Mouse (Mus musculus) forebrain, embryonic 15.5 days (tissue): ENCODE results near the gene Sparcl1. TPM values are rescaled to one million over a fixed set of nuclear protein-coding genes. Genes with fewer than 3 reads are reported as not detected.

Source experiments
- ATAC-seq: fragments of 200-750 bp; cut with Nextera tagmentation; replicated peaks from 2 replicates; pipeline ENCODE4 v1.8.0; 2017; ENCODE audit warnings: mild to moderate bottlenecking, moderate TSS enrichment, moderate library complexity
- H3K27ac ChIP-seq: fragments of 300-500 bp; sonication (generic); replicated peaks from 2 replicates; pipeline ENCODE4 v1.5.1; 2015; ENCODE audit warnings: mild to moderate bottlenecking, inconsistent platforms
- H3K27me3 ChIP-seq: fragments of 300-500 bp; sonication (generic); 2 replicates; pipeline ENCODE4 v1.6.1; 2015; ENCODE audit warnings: inconsistent platforms
- H3K36me3 ChIP-seq: fragments of 300-500 bp; sonication (generic); 2 replicates; pipeline ENCODE4 v1.6.1; 2015; ENCODE audit warnings: mild to moderate bottlenecking, inconsistent platforms
- H3K4me1 ChIP-seq: fragments of 300-500 bp; sonication (generic); 2 replicates; pipeline ENCODE4 v1.6.1; 2015; ENCODE audit warnings: inconsistent platforms
- H3K4me2 ChIP-seq: fragments of 300-500 bp; sonication (generic); replicated peaks from 2 replicates; pipeline ENCODE4 v1.6.1; 2015; ENCODE audit warnings: mild to moderate bottlenecking, inconsistent platforms
- H3K4me3 ChIP-seq: fragments of 300-500 bp; sonication (generic); 2 replicates; pipeline ENCODE4 v1.5.1; 2015; ENCODE audit warnings: mild to moderate bottlenecking, inconsistent platforms
- H3K9ac ChIP-seq: fragments of 300-500 bp; sonication (generic); replicated peaks from 2 replicates; pipeline ENCODE4 v1.6.1; 2015; ENCODE audit warnings: mild to moderate bottlenecking, inconsistent platforms
- H3K9me3 ChIP-seq: fragments of 300-500 bp; sonication (generic); 2 replicates; pipeline ENCODE4 v1.6.1; 2016; ENCODE audit warnings: inconsistent platforms
- WGBS: fragments of 180-500 bp; shearing (Covaris S2); methylation state at CpG from one replicate; pipeline ENCODE4 v1.1.7; 2015; ENCODE audit warnings: mixed read lengths; 5-methylcytosine and 5-hydroxymethylcytosine counted together
- polyA plus RNA-seq: library from polyadenylated mRNA; unstranded; fragments of >200 nt; fragmentation: Nextera tagmentation; extraction: Ambion mirVana; gene quantifications from 2 replicates; pipeline ENCODE4 v1.2.1, GENCODE M21; 2015

The Sparcl1 gene
- polyA plus RNA-seq, 1 experiment from 2014 or later, result 92.8 TPM

DNA sequence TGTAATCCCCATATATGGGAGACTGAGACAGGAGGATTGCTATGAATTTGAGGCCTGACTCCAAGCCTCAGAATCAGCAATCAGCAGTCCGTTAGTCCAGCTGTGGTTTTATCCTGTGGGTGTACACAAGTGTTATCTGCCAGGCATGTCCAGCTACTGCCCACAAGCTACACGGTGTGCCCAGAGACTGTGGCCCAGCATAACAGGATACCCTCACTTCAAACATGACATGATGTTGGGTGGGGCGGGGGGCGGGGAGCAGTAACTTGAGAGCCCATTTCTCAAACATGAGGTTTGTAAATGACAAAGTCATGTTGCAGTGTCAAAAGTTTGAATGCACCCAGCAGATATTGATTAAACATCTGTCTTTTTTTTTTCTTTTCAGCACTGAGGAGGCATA is 57.7 kb downstream of the Sparcl1 start:
- Histone ChIP-seq H3K4me3 (no peak overlapping the region), H3K9ac (no peak overlapping the region), H3K36me3 (peaks cover 22% of the 10 kb centered on the region), H3K27me3 (no peaks in the 10 kb centered on the region), H3K4me1 (no peaks in the 10 kb centered on the region), H3K27ac (no peak overlapping the region), H3K4me2 (no peak overlapping the region), H3K9me3 (no peaks in the 10 kb centered on the region)
- WGBS, result 89% methylated on average over 4 of the region's 4 CpGs
- ATAC-seq, result no peak

DNA sequence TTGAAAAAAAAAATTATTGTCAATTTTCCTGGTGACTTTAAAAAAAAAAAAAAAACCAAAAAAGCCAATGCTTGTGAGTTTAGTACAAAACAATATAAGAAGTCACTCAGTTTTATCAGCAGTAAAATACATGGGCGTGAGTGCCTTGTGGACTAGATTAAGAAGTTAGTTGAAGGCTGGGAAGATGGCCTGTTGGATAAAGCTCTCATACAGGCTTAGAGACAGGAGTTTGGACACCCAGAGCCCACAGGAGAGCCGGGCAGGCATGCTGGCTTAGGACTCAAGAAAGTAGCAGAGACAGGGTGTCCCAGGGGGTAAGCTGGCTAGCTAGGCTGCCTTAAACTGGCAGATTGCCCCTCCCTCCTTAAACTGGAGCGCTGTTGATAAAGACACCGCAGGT is 58.6 kb downstream of the Sparcl1 start:
- 96% methylated on average over 4 of the region's 4 CpGs for WGBS
- Histone ChIP-seq H3K36me3 (peaks cover 22% of the 10 kb centered on the region), H3K4me3 (no peak overlapping the region), H3K4me1 (no peaks in the 10 kb centered on the region), H3K9me3 (no peaks in the 10 kb centered on the region), H3K9ac (no peak overlapping the region), H3K4me2 (no peak overlapping the region), H3K27ac (no peak overlapping the region), H3K27me3 (no peaks in the 10 kb centered on the region)
- no peak for ATAC-seq

DNA sequence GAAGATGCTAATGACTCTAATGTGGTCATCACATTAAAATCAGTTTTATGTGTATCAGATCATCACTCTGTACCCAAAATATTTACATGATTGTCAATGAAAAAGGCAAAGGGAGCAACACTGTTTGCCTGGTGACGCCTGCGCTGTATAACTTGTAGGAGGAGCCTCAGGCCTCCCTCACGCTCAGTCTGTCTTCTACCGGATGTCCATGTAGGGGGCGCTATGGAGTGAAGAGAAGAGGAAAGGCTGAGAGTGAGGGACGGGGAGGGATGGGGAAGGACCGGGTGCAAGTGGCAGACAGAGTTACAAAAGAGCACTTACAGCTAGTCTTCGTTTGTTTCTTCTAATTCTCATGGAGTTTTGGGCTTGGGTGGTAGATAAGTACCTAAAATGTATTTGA is 60.6 kb downstream of the Sparcl1 start:
- Histone ChIP-seq H3K4me3 (no peak overlapping the region), H3K27me3 (no peaks in the 10 kb centered on the region), H3K9ac (no peak overlapping the region), H3K9me3 (no peaks in the 10 kb centered on the region), H3K4me2 (no peak overlapping the region), H3K4me1 (peaks cover 5% of the 10 kb centered on the region), H3K36me3 (peaks cover 18% of the 10 kb centered on the region), H3K27ac (no peak overlapping the region)
- WGBS, result 60% methylated on average over 8 of the region's 8 CpGs
- no peak for ATAC-seq

DNA sequence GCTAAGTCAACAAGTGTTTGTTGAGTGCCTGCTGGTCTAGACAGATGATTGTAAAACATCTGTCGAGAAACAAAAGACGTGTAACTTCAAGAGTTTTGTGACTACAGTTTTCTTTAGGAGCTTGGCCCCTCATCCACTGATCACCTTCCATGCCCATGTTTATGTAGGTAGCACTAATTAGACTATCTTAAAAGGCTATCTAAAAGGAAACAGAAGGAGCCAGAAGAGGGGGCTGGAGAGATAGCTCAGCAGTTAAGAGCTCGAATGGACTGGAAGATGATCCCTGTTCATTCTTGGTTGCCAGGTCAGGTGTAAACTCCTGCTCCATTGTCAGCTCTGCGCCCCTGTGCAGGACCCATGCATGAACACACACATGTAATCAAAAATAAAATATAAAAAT is 65.4 kb downstream of the Sparcl1 start:
- Histone ChIP-seq H3K36me3 (peaks cover 18% of the 10 kb centered on the region), H3K27me3 (no peaks in the 10 kb centered on the region), H3K9me3 (no peaks in the 10 kb centered on the region), H3K4me2 (peak overlapping the region; percentile 62), H3K27ac (no peak overlapping the region), H3K4me3 (no peak overlapping the region; the same call in 1 of the 2 replicates), H3K9ac (no peak overlapping the region), H3K4me1 (peaks cover 17% of the 10 kb centered on the region)
- no peak for ATAC-seq
- WGBS, result 54% methylated on average over 4 of the region's 4 CpGs

DNA sequence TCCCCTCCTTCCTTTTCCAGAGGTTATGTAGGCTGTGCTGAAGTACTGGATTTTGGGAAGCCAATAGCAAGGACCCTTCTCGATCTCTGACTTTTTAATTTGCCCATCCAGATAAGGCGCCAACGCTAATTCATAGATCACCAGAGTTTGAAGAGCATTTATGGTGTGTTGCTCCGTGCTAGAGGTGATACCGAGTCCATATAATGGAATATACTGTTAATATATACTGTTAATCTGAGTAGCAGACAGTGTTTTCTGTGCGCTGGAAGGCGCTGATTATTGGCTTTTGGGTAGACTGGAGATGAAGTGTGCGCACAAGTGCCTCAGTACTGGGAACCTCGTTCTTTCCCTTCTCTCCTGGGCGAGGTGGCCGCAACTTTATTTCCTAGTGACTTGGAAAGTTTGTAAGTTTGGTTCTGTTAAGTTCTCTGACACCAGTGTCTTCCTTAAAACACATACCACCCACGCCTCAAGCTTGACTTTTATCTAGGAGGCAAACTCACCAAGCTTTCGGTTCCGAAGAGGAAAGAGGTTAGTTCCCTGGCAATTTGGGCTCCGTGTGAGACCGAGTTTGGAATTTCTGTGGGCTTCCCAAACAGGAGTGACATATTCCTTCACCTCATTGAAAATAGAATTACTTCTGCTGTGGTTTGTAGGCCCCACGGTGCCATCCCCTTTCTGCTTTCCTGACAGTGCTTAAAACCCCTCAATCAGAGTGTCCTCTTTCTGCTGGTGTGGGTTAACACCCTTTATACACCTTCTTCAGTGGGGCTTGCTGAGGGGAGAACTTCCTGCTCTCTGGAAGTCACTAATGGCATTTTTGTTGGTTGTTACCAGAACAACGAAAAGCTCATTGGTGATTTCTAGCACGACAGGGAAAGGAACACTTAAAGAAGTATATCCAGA is 66.1 kb downstream of the Sparcl1 start:
- no peaks in the 10 kb centered on the region for H3K9me3 ChIP-seq
- peak overlapping the region; percentile 76 for H3K9ac ChIP-seq
- no peaks in the 10 kb centered on the region for H3K27me3 ChIP-seq
- no peak for ATAC-seq
- H3K4me1 ChIP-seq, result peaks cover 17% of the 10 kb centered on the region
- H3K4me2 ChIP-seq, result peak overlapping the region; percentile 62
- H3K27ac ChIP-seq, result peak overlapping the region; percentile 79
- peak overlapping the region; percentile 71 for H3K4me3 ChIP-seq
- H3K36me3 ChIP-seq, result peaks cover 18% of the 10 kb centered on the region
- 11% methylated on average over 19 of the region's 19 CpGs for WGBS

DNA sequence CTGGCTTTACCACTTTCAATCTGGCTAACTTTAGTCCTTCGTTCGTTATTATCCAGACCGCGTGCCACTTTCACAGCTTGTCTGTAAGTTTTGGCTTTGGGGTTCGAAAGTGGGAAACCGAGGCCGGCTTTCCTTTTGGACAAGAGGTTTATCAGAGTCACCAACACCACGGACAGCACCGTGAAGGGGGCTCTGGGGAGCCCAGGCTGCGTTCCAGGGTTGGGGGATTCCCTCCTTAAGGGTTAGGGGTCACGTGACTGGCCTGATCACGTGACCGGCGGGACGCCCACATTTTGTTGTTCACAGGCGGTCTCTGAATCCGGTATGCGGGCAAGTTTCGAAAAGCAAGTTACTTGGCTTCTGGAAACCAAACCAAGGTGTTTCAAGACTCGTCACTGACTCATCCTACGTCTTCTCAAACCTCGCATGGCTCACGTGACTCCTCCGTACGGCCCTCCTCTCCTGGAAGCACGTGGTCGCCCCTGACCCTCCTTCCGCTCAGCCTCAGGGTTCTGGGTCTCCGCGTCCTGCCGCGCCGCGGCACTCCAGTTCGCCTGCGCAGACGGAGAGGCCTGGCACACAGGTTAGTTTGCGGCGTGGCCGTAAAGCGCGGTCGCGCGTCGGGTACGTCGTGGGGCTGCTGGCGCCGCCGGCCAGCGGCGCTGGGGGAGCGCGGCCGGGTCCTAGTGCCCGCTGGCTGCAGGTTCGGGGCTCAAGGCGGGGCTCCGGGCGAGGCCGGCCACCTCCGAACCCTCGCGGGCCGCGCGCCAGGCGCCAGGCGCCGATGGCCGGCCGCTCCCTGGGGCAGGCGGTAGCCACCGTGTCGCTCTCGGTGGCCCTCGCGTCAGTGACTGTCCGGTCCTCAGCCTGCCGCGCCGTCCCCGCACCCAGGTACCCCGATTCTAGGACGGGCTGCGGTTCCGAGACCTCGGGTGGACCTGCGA is 67.0 kb downstream of the Sparcl1 start, which contains the start of gene Nudt9:
Nudt9 (plus strand) TSS at position 51 of the 944 bp plus-strand sequence.
- Histone ChIP-seq H3K4me1 (peaks cover 17% of the 10 kb centered on the region), H3K27ac (peak within 1 kb of the TSS; percentile 79), H3K36me3 (peaks cover 11% of the 10 kb centered on the region), H3K9me3 (no peaks in the 10 kb centered on the region), H3K4me2 (peak within 1 kb of the TSS; percentile 62), H3K9ac (peak within 1 kb of the TSS; percentile 76), H3K27me3 (no peaks in the 10 kb centered on the region), H3K4me3 (peak within 1 kb of the TSS; percentile 71)
- 6% methylated on average over 84 of the region's 90 CpGs for WGBS
- peak; percentile 99 for ATAC-seq

DNA sequence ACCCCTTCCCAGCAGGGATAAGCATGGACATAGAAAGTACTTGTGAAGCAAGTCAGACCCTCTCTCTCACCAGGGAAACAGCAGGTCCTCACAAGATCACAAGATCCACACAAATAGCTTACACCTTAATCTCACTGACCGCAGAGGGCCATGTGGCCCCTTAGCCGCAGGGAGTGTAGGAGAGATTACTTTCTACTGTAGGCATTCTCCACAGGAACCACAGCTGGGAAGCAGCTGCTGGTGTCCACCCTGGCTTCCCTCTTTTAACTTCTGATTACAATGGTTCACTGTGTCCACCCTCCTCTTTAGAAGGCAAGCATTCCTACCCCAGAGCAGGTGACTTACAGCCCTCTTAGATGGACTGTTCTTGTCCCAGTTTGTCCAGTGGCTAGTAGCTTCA is 69.8 kb downstream of the Sparcl1 start:
- no peak for ATAC-seq
- 52% methylated on average over 2 of the region's 2 CpGs for WGBS
- no peak overlapping the region for H3K27ac ChIP-seq

DNA sequence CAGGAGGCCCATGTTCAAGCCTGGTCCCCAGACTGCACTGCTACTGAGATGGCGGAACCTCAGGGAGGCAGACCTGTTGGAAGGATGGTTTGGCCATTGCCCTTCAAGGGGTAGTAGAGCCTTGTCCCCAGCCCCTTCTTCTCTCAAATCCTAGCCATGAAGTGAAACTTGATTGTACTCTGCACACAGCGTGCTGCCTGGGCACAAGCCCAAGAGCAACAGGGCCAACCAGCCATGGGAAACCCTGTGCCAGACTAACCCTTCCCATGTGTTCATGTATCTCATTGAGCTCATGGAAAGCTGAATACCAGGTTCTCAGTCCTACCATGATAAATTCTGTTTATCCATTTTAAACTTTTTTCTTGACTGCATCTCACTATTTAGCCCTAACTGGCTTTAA is 70.6 kb downstream of the Sparcl1 start:
- Histone ChIP-seq H3K4me2 (no peak overlapping the region), H3K27me3 (no peaks in the 10 kb centered on the region), H3K9ac (no peak overlapping the region), H3K4me1 (peaks cover 12% of the 10 kb centered on the region), H3K36me3 (no peaks in the 10 kb centered on the region), H3K27ac (no peak overlapping the region), H3K4me3 (no peak overlapping the region), H3K9me3 (no peaks in the 10 kb centered on the region)
- no peak for ATAC-seq
- WGBS, result 80% methylated on average over 2 of the region's 2 CpGs

More for the DNA sequence above, 69.8 kb downstream of the Sparcl1 start:
- no peaks in the 10 kb centered on the region for H3K36me3 ChIP-seq
- peaks cover 17% of the 10 kb centered on the region for H3K4me1 ChIP-seq
- no peak overlapping the region for H3K4me3 ChIP-seq
- H3K9ac ChIP-seq, result no peak overlapping the region
- no peaks in the 10 kb centered on the region for H3K27me3 ChIP-seq
- no peaks in the 10 kb centered on the region for H3K9me3 ChIP-seq
- no peak overlapping the region for H3K4me2 ChIP-seq

DNA sequence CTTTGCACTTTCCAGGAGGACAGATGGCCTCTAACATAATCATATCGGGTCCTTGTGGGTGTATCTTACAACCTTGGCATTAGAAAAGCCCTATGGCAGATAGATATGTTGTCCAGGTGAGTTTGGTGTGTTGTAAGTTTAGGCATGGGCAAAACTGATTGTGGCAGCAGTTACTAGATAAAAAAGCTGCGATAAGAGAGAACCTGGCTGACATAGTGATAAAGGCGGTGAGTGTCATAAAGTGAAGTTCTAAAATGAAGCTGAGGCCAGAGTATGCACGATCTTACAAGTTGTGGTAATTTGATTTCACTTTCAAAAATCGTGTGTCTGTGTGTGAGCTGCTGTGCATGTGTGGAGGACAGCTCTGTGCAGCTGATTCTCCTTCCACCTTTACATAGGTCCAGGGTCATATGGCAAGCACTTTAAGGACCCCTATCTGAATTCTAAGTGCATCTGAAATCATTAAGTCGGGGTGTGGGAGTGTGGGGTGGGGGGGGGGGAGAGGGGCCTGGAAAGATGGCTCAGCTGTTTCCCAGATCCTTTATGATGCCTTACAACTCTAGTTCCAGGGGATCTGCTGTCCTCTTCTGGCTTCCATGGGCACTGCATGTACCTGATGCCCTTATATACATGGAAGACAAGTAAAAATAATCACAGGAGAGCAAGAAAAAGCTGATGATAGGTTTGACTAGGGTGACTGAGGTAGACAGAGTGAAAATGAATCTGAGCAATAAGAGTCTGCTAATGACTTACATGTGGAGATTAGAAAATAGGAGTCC is 74.2 kb downstream of the Sparcl1 start:
- H3K9me3 ChIP-seq, result no peaks in the 10 kb centered on the region
- H3K4me2 ChIP-seq, result no peak overlapping the region
- H3K36me3 ChIP-seq, result no peaks in the 10 kb centered on the region
- H3K27me3 ChIP-seq, result no peaks in the 10 kb centered on the region
- H3K27ac ChIP-seq, result no peak overlapping the region
- no peak; the same call in 1 of the 2 replicates for ATAC-seq
- no peaks in the 10 kb centered on the region for H3K4me1 ChIP-seq
- H3K4me3 ChIP-seq, result no peak overlapping the region
- H3K9ac ChIP-seq, result no peak overlapping the region
- WGBS, result 67% methylated on average over 6 of the region's 6 CpGs

DNA sequence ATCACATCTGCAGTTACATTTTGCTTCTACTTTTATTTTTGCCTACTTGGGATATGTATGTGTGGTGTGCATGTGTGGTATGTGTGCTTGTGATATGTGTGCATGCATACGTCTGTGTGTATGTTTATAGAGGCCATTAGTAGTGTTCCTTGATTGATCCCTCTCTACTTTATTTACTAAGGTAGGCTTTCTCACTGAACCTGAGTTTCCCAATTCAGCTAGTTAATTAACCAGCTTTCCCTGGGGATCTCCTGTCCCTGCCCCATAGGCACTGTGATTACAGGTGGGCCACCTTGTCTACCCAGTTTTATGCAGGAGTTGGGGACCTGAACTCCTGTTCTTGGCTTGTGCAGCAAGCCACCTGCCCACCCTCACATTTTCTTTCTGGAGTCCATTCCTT is 76.8 kb downstream of the Sparcl1 start:
- Histone ChIP-seq H3K4me3 (no peak overlapping the region), H3K4me1 (no peaks in the 10 kb centered on the region), H3K36me3 (no peaks in the 10 kb centered on the region), H3K4me2 (no peak overlapping the region), H3K27me3 (no peaks in the 10 kb centered on the region), H3K9ac (no peak overlapping the region), H3K27ac (no peak overlapping the region), H3K9me3 (no peaks in the 10 kb centered on the region)
- ATAC-seq, result no peak
- 94% methylated on average over 1 of the region's 1 CpGs for WGBS

DNA sequence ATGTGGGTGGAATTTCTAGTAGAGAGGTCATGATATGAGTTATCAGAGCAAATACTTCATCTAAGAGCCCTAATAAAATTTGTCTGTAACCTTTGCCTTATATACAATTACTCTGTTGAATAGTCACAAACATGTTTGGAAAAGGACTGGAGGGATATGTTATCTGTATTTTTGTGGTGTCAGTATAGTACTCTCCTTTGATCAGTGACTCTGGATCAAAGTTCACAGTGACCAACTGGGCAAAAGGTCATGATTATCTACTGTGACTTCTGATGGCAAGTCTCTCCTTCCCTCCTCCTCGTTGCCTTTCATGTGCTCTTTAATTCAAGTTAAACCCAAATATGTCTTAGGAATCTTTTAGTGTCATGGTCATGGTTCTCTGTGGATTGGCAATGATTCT is 77.7 kb downstream of the Sparcl1 start:
- no peak overlapping the region for H3K4me2 ChIP-seq
- no peak overlapping the region for H3K9ac ChIP-seq
- no peaks in the 10 kb centered on the region for H3K36me3 ChIP-seq
- ATAC-seq, result no peak
- H3K27ac ChIP-seq, result no peak overlapping the region
- WGBS, result 45% methylated on average over 1 of the region's 1 CpGs
- H3K4me3 ChIP-seq, result no peak overlapping the region
- H3K4me1 ChIP-seq, result no peaks in the 10 kb centered on the region
- H3K9me3 ChIP-seq, result no peaks in the 10 kb centered on the region
- H3K27me3 ChIP-seq, result no peaks in the 10 kb centered on the region
